Mouse (Mus musculus) stomach, postnatal 0 days (tissue): ENCODE measurements around the gene 1700019N19Rik.

Experiments used
- CTCF ChIP-seq: IDR thresholded peaks from 2 replicates; pipeline ENCODE4 v1.5.1; 2016; ENCODE audit warnings: antibody characterized with exemption, low read depth, mild to moderate bottlenecking, moderate library complexity
- EP300 ChIP-seq: optimal IDR thresholded peaks from 2 replicates; pipeline ENCODE3; 2016; ENCODE audit warnings: antibody characterized with exemption

DNA sequence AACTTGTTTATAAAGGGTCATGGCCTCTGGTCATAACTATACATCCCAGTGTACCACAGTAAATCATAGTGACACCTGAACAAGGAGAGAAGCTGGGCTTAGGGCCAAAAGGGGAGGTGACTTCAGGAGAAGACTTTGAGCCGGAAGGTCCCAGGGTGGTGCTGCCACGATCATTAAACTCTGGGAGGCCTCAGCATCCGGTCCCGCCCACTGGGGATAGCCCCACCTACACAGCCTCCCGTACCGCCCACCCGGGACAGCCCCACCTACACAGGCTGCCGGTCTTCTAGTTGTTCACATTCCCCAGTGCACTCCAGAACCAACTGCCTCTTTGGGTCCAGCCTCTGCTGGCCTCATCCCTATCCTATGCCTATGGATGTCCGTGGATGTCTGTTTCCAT, 34.8 kb downstream of the 1700019N19Rik start, which contains the start of gene Pnliprp2:
- no peak for TF ChIP-seq EP300
- no peak for TF ChIP-seq CTCF
